Mouse (Mus musculus): Measurements from ENCODE around the gene Senp7.

DNA sequence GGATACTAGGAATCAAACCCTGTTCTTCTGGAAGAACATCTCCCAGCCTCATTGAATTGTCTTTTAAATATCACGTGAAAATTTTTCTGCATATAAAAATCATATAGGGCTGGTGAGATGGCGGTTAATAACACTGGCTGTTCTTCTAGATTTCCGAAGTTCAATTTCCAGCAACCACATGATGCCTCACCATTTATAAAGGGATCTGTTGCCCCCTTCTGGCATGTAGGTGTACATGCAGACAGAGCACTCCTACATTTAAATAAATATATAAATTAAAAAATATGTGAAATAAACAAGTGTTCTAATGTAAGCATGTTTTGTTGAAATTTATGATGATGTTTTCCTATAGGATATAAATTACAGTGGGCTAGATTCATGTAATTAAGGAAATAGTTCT, 83.5 kb downstream of the Senp7 start:
- TF ChIP-seq CTCF (IDR thresholded peaks at IDR 0.05; ENCODE audit: insufficient read depth, low read depth, low read length) = no peak
- no peak for TF ChIP-seq POLR2A (IDR thresholded peaks at IDR 0.05; ENCODE audit: insufficient read depth, low read depth, low read length)
